Mouse (Mus musculus) embryonic facial prominence, embryonic 14.5 days (tissue): ENCODE data around the gene Hint2. TPM values are rescaled to one million over a fixed set of nuclear protein-coding genes. Genes with fewer than 3 reads are reported as not detected.

Experiments used
- microRNA-seq: library from miRNA; unstranded; fragments of <30 nt; microRNA quantifications from one replicate; pipeline ENCODE4, GENCODE M21; 2016; ENCODE audit warnings: borderline number of aligned reads
- polyA plus RNA-seq: library from polyadenylated mRNA; unstranded; fragments of >200 nt; fragmentation: Nextera tagmentation; extraction: Ambion mirVana; gene quantifications from 2 replicates; pipeline ENCODE4 v1.2.1, GENCODE M21; 2014

The Hint2 gene
- polyA plus RNA-seq, 1 experiment from 2014 or later: 86.2 TPM

Small RNA genes lying within 50 kb of the gene (microRNA-seq; reads per million reads assigned to microRNA genes)
- not detected for gene Gm25262

Other genes with a start within 250 kb of the Hint2 start
- 0.22 and 0.33 TPM in 2 replicates for gene Fam166b, start 227.3 kb downstream of the Hint2 start, polyA plus RNA-seq
- gene Tesk1, start 214.5 kb downstream of the Hint2 start, polyA plus RNA-seq: 13.2 and 14.8 TPM in 2 replicates
- 2.9 and 3.9 TPM in 2 replicates for gene Cd72, start 201.8 kb downstream of the Hint2 start, polyA plus RNA-seq
- not detected in 2 replicates for gene Sit1, start 172.7 kb downstream of the Hint2 start, polyA plus RNA-seq
- 64.5 and 68.2 TPM in 2 replicates for gene Ccdc107, start 163.6 kb downstream of the Hint2 start, polyA plus RNA-seq
- gene Arhgef39, start 156.8 kb downstream of the Hint2 start, polyA plus RNA-seq: 22.3 and 29.5 TPM in 2 replicates
- gene Car9, start 149.5 kb downstream of the Hint2 start, polyA plus RNA-seq: 0.43 and 1.1 TPM in 2 replicates
- 811 and 1,069 TPM in 2 replicates for gene Tpm2, start 132.7 kb downstream of the Hint2 start, polyA plus RNA-seq
- 79.6 and 83.0 TPM in 2 replicates for gene Creb3, start 94.1 kb downstream of the Hint2 start, polyA plus RNA-seq
- 67.8 and 70.2 TPM in 2 replicates for gene Tln1, start 93.8 kb downstream of the Hint2 start, polyA plus RNA-seq
- 25.1 and 25.7 TPM in 2 replicates for gene Rgp1, start 77.8 kb downstream of the Hint2 start, polyA plus RNA-seq
- gene Gba2, start 77.6 kb downstream of the Hint2 start, polyA plus RNA-seq: 15.1 and 19.1 TPM in 2 replicates
- 1.3 and 1.5 TPM in 2 replicates for gene Msmp, start 72.0 kb downstream of the Hint2 start, polyA plus RNA-seq
- 23.0 and 24.6 TPM in 2 replicates for gene Npr2, start 24.5 kb downstream of the Hint2 start, polyA plus RNA-seq
- gene Spag8, start 2.9 kb downstream of the Hint2 start, polyA plus RNA-seq: 1.5 and 4.0 TPM in 2 replicates
- 2.7 and 3.4 TPM in 2 replicates for gene Tmem8b, start 12.5 kb upstream of the Hint2 start, polyA plus RNA-seq
- 3.9 and 4.3 TPM in 2 replicates for gene Fam221b, start 12.7 kb upstream of the Hint2 start, polyA plus RNA-seq
- not detected in 2 replicates for gene Olfr70, start 44.3 kb upstream of the Hint2 start, polyA plus RNA-seq
- gene Olfr71, start 53.8 kb upstream of the Hint2 start, polyA plus RNA-seq: 0.10 and 0.37 TPM in 2 replicates
- 1.4 and 2.1 TPM in 2 replicates for gene Hrct1, start 70.7 kb upstream of the Hint2 start, polyA plus RNA-seq
- gene Spaar, start 73.6 kb upstream of the Hint2 start, polyA plus RNA-seq: 0.04 and 0.05 TPM in 2 replicates
- not detected in 2 replicates for gene Olfr159, start 114.5 kb upstream of the Hint2 start, polyA plus RNA-seq
- gene Olfr156, start 167.4 kb upstream of the Hint2 start, polyA plus RNA-seq: not detected in 2 replicates
- gene Olfr157, start 183.7 kb upstream of the Hint2 start, polyA plus RNA-seq: not detected in 2 replicates
- gene Olfr155, start 195.1 kb upstream of the Hint2 start, polyA plus RNA-seq: not detected in 2 replicates
- 42.3 and 47.3 TPM in 2 replicates for gene Reck, start 219.1 kb upstream of the Hint2 start, polyA plus RNA-seq